Mouse (Mus musculus) liver, adult (tissue): ENCODE data around the gene 4921507P07Rik.

ENCODE experiments used
- GATA4 ChIP-seq: IDR thresholded peaks from 2 replicates; pipeline ENCODE4 v1.6.1; 2014; ENCODE audit warnings: mild to moderate bottlenecking, low read length; ENCODE audit not compliant: insufficient replicate concordance

Gene 4921507P07Rik

GRCm38 (mm10) chr6:50566141-50566996, 30.1 kb downstream of the 4921507P07Rik start, which contains the start of gene Cycs:
Cycs (minus strand) TSS chr6:50566538.
- no peak for TF ChIP-seq GATA4

GRCm38 (mm10) chr6:50563651-50564050, 32.8 kb downstream of the 4921507P07Rik start:
- TF ChIP-seq GATA4 = no peak

- TF ChIP-seq GATA4 = no peak
These were observed 34.0 kb downstream of the 4921507P07Rik start for GRCm38 (mm10) chr6:50562421-50562820.

GRCm38 (mm10) chr6:50560776-50561175, 35.7 kb downstream of the 4921507P07Rik start:
- no peak for TF ChIP-seq GATA4

- no peak for TF ChIP-seq GATA4
These were observed 37.6 kb downstream of the 4921507P07Rik start for GRCm38 (mm10) chr6:50558877-50559276.

- no peak for TF ChIP-seq GATA4
These were observed 38.9 kb downstream of the 4921507P07Rik start for GRCm38 (mm10) chr6:50557566-50557965.

GRCm38 (mm10) chr6:50552881-50553518, 43.4 kb downstream of the 4921507P07Rik start:
- no peak for TF ChIP-seq GATA4

- no peak for TF ChIP-seq GATA4
These were observed 46.6 kb downstream of the 4921507P07Rik start for GRCm38 (mm10) chr6:50549791-50550190.

GRCm38 (mm10) chr6:50549051-50549450, 47.4 kb downstream of the 4921507P07Rik start:
- TF ChIP-seq GATA4 = no peak

- TF ChIP-seq GATA4 = no peak
These were observed 50.9 kb downstream of the 4921507P07Rik start for GRCm38 (mm10) chr6:50545412-50546043.

GRCm38 (mm10) chr6:50542535-50542934, 53.9 kb downstream of the 4921507P07Rik start:
- TF ChIP-seq GATA4 = no peak

GRCm38 (mm10) chr6:50539641-50540040, 56.8 kb downstream of the 4921507P07Rik start:
- no peak for TF ChIP-seq GATA4

GRCm38 (mm10) chr6:50536461-50536892, 60.0 kb downstream of the 4921507P07Rik start:
- no peak for TF ChIP-seq GATA4

- no peak for TF ChIP-seq GATA4
These were observed 61.1 kb downstream of the 4921507P07Rik start for GRCm38 (mm10) chr6:50535346-50535745.

GRCm38 (mm10) chr6:50531920-50532319, 64.5 kb downstream of the 4921507P07Rik start:
- no peak for TF ChIP-seq GATA4

- TF ChIP-seq GATA4 = no peak
These were observed 65.4 kb downstream of the 4921507P07Rik start for GRCm38 (mm10) chr6:50531003-50531402.
